Mouse (Mus musculus) spleen, postnatal 10 days (tissue): ENCODE results near the gene Ripk3.
A peak's percentile ranks its signal among the peaks of the same experiment; 100 is the strongest.

Experiments
- DNase-seq, 2 experiments: peaks; one replicate each; pipeline ENCODE4 v3.0.0; 2021 to 2022; ENCODE audit warnings: low spot score in 2 of 2

Ripk3 gene

GRCm38 (mm10) chr14:55795380-55796163 is 6.9 kb upstream of the Ripk3 start:
- DNase-seq, result peak in 1 of 2 experiments; percentile 9

GRCm38 (mm10) chr14:55793946-55794345 is 5.3 kb upstream of the Ripk3 start:
- peak; percentile 1 to 14 for DNase-seq

GRCm38 (mm10) chr14:55793461-55793860 is 4.8 kb upstream of the Ripk3 start:
- no peak for DNase-seq

- peak; percentile 10 to 13 for DNase-seq
Measured at GRCm38 (mm10) chr14:55787731-55788130, 934 bp downstream of the Ripk3 start.

GRCm38 (mm10) chr14:55785195-55785594 is 3.5 kb downstream of the Ripk3 start:
- DNase-seq, result peak; percentile 4 to 17

- DNase-seq, result peak in 1 of 2 experiments; percentile 2
Measured at GRCm38 (mm10) chr14:55783958-55784235, 4.8 kb downstream of the Ripk3 start, which contains the start of gene Adcy4. Adcy4 (minus strand) TSS chr14:55784095.

GRCm38 (mm10) chr14:55783171-55783957 is 5.3 kb downstream of the Ripk3 start:
- DNase-seq, result peak; percentile 2 to 14

GRCm38 (mm10) chr14:55782361-55782960 is 6.2 kb downstream of the Ripk3 start:
- DNase-seq, result peak; percentile 1 to 9

- DNase-seq, result peak; percentile 16 to 60
Measured at GRCm38 (mm10) chr14:55781310-55781709, 7.4 kb downstream of the Ripk3 start.

GRCm38 (mm10) chr14:55780736-55781135 is 7.9 kb downstream of the Ripk3 start:
- DNase-seq, result peak; percentile 3 to 12

GRCm38 (mm10) chr14:55779656-55780055 is 9.0 kb downstream of the Ripk3 start:
- peak in 1 of 2 experiments; percentile 9 for DNase-seq

- peak in 1 of 2 experiments; percentile 10 for DNase-seq
Measured at GRCm38 (mm10) chr14:55778686-55779085, 10.0 kb downstream of the Ripk3 start.

- DNase-seq, result no peak
Measured at GRCm38 (mm10) chr14:55777806-55778205, 10.9 kb downstream of the Ripk3 start.

GRCm38 (mm10) chr14:55777176-55777575 is 11.5 kb downstream of the Ripk3 start:
- no peak for DNase-seq

- DNase-seq, result no peak
Measured at GRCm38 (mm10) chr14:55776711-55777110, 12.0 kb downstream of the Ripk3 start.

GRCm38 (mm10) chr14:55769087-55769703 is 19.5 kb downstream of the Ripk3 start:
- DNase-seq, result no peak

GRCm38 (mm10) chr14:55768555-55768954 is 20.1 kb downstream of the Ripk3 start:
- DNase-seq, result no peak

- peak in 1 of 2 experiments; percentile 60 for DNase-seq
Measured at GRCm38 (mm10) chr14:55767519-55768414, 20.9 kb downstream of the Ripk3 start.

- DNase-seq, result peak in 1 of 2 experiments; percentile 38
Measured at GRCm38 (mm10) chr14:55765696-55766095, 23.0 kb downstream of the Ripk3 start, which contains the start of gene Ltb4r1. Ltb4r1 (plus strand) TSS chr14:55765962.

- DNase-seq, result no peak
Measured at GRCm38 (mm10) chr14:55763166-55763565, 25.5 kb downstream of the Ripk3 start.
